Mouse (Mus musculus): ENCODE data around the gene Pfpl. TPM values are rescaled to one million over a fixed set of nuclear protein-coding genes. Genes with fewer than 3 reads are reported as not detected.

The Pfpl gene
- polyA plus RNA-seq, 1 experiment from 2014 or later = not detected

GRCm38 (mm10) chr19:12460282-12461249, 32.9 kb downstream of the Pfpl start, which contains the start of gene Mpeg1:
TSS of gene Mpeg1 (plus strand) at chr19:12460779.
- DNase-seq (ENCODE audit: low spot score) (no peak), ATAC-seq (ENCODE audit: insufficient read depth, low FRiP score, low TSS enrichment) (no peak)
- no peaks in the 10 kb centered on the region for H3K4me1 ChIP-seq (ENCODE audit: control insufficient read depth, insufficient read depth, low read length)
- no peak within 1 kb of the TSS for H3K4me2 ChIP-seq (ENCODE audit: low read depth)
- H3K36me3 ChIP-seq (ENCODE audit: control insufficient read depth, insufficient read depth, low read length) = no peaks in the 10 kb centered on the region
- no peak within 1 kb of the TSS for H3K4me3 ChIP-seq (ENCODE audit: low read depth, low read length)
- H3K27me3 ChIP-seq (ENCODE audit: control insufficient read depth, insufficient read depth, low read length) = no peaks in the 10 kb centered on the region
- WGBS = 86% methylated on average over 11 of the region's 11 CpGs
- no peak within 1 kb of the TSS for H3K9ac ChIP-seq (ENCODE audit: low read length)
- H3K9me3 ChIP-seq (ENCODE audit: control insufficient read depth, low read length) = no peaks in the 10 kb centered on the region
- H3K27ac ChIP-seq (ENCODE audit: low read depth, low read length) = no peak within 1 kb of the TSS

GRCm38 (mm10) chr19:12462851-12463721, 35.4 kb downstream of the Pfpl start:
- no peak overlapping the region for H3K27ac ChIP-seq (ENCODE audit: low read depth, low read length)
- H3K36me3 ChIP-seq (ENCODE audit: control insufficient read depth, insufficient read depth, low read length) = no peaks in the 10 kb centered on the region
- DNase-seq (ENCODE audit: low spot score) = no peak
- no peaks in the 10 kb centered on the region for H3K9me3 ChIP-seq (ENCODE audit: control insufficient read depth, low read length)
- WGBS = 84% methylated on average over 7 of the region's 7 CpGs
- H3K4me2 ChIP-seq (ENCODE audit: low read depth) = no peak overlapping the region
- ATAC-seq (ENCODE audit: insufficient read depth, low FRiP score, low TSS enrichment) = no peak
- no peak overlapping the region for H3K9ac ChIP-seq (ENCODE audit: low read length)
- no peaks in the 10 kb centered on the region for H3K4me1 ChIP-seq (ENCODE audit: control insufficient read depth, insufficient read depth, low read length)
- no peak overlapping the region for H3K4me3 ChIP-seq (ENCODE audit: low read depth, low read length)
- no peaks in the 10 kb centered on the region for H3K27me3 ChIP-seq (ENCODE audit: control insufficient read depth, insufficient read depth, low read length)

GRCm38 (mm10) chr19:12463722-12464035, 36.0 kb downstream of the Pfpl start:
- Histone ChIP-seq H3K9ac (ENCODE audit: low read length) (no peak overlapping the region), H3K27me3 (ENCODE audit: control insufficient read depth, insufficient read depth, low read length) (no peaks in the 10 kb centered on the region), H3K9me3 (ENCODE audit: control insufficient read depth, low read length) (no peaks in the 10 kb centered on the region), H3K4me3 (ENCODE audit: low read depth, low read length) (no peak overlapping the region), H3K36me3 (ENCODE audit: control insufficient read depth, insufficient read depth, low read length) (no peaks in the 10 kb centered on the region; the same call in 1 of the 2 replicates), H3K4me2 (ENCODE audit: low read depth) (no peak overlapping the region), H3K27ac (ENCODE audit: low read depth, low read length) (no peak overlapping the region), H3K4me1 (ENCODE audit: control insufficient read depth, insufficient read depth, low read length) (no peaks in the 10 kb centered on the region)
- WGBS = 76% methylated on average over 1 of the region's 1 CpGs
- no peak for DNase-seq (ENCODE audit: low spot score)
- ATAC-seq (ENCODE audit: insufficient read depth, low FRiP score, low TSS enrichment) = no peak

GRCm38 (mm10) chr19:12464127-12464526, 36.4 kb downstream of the Pfpl start:
- Histone ChIP-seq H3K27me3 (ENCODE audit: control insufficient read depth, insufficient read depth, low read length) (no peaks in the 10 kb centered on the region), H3K27ac (ENCODE audit: low read depth, low read length) (no peak overlapping the region), H3K4me1 (ENCODE audit: control insufficient read depth, insufficient read depth, low read length) (no peaks in the 10 kb centered on the region), H3K9ac (ENCODE audit: low read length) (no peak overlapping the region), H3K36me3 (ENCODE audit: control insufficient read depth, insufficient read depth, low read length) (peaks cover under 1% of the 10 kb centered on the region), H3K9me3 (ENCODE audit: control insufficient read depth, low read length) (no peaks in the 10 kb centered on the region), H3K4me2 (ENCODE audit: low read depth) (no peak overlapping the region), H3K4me3 (ENCODE audit: low read depth, low read length) (no peak overlapping the region)
- DNase-seq (ENCODE audit: low spot score) (no peak), ATAC-seq (ENCODE audit: insufficient read depth, low FRiP score, low TSS enrichment) (no peak)
- 86% methylated on average over 5 of the region's 5 CpGs for WGBS

- peaks cover 5% of the 10 kb centered on the region for H3K36me3 ChIP-seq (ENCODE audit: control insufficient read depth, insufficient read depth, low read length)
- no peak for DNase-seq (ENCODE audit: low spot score)
- H3K4me2 ChIP-seq (ENCODE audit: low read depth) = no peak overlapping the region
- ATAC-seq (ENCODE audit: insufficient read depth, low FRiP score, low TSS enrichment) = no peak
- no peak overlapping the region for H3K4me3 ChIP-seq (ENCODE audit: low read depth, low read length)
- no peaks in the 10 kb centered on the region for H3K4me1 ChIP-seq (ENCODE audit: control insufficient read depth, insufficient read depth, low read length)
- no peaks in the 10 kb centered on the region for H3K27me3 ChIP-seq (ENCODE audit: control insufficient read depth, insufficient read depth, low read length)
- WGBS = 84% methylated on average over 4 of the region's 4 CpGs
- H3K9me3 ChIP-seq (ENCODE audit: control insufficient read depth, low read length) = no peaks in the 10 kb centered on the region
- no peak overlapping the region for H3K9ac ChIP-seq (ENCODE audit: low read length)
- H3K27ac ChIP-seq (ENCODE audit: low read depth, low read length) = no peak overlapping the region
Measured at GRCm38 (mm10) chr19:12464674-12465073, 37.0 kb downstream of the Pfpl start.

- DNase-seq (ENCODE audit: low spot score) = no peak
- peaks cover 5% of the 10 kb centered on the region for H3K36me3 ChIP-seq (ENCODE audit: control insufficient read depth, insufficient read depth, low read length)
Measured at GRCm38 (mm10) chr19:12465530-12466144, 37.9 kb downstream of the Pfpl start.

GRCm38 (mm10) chr19:12466204-12466603, 38.5 kb downstream of the Pfpl start:
- H3K4me1 ChIP-seq (ENCODE audit: control insufficient read depth, insufficient read depth, low read length) = no peaks in the 10 kb centered on the region
- no peak overlapping the region for H3K4me2 ChIP-seq (ENCODE audit: low read depth)
- 34% methylated on average over 7 of the region's 7 CpGs for WGBS
- ATAC-seq (ENCODE audit: insufficient read depth, low FRiP score, low TSS enrichment) (peak; percentile 32; the same call in 1 of the 2 replicates), DNase-seq (ENCODE audit: low spot score) (peak; percentile 63)
- H3K4me3 ChIP-seq (ENCODE audit: low read depth, low read length) = no peak overlapping the region
- H3K27me3 ChIP-seq (ENCODE audit: control insufficient read depth, insufficient read depth, low read length) = no peaks in the 10 kb centered on the region
- no peaks in the 10 kb centered on the region for H3K9me3 ChIP-seq (ENCODE audit: control insufficient read depth, low read length)
- H3K27ac ChIP-seq (ENCODE audit: low read depth, low read length) = no peak overlapping the region
- H3K9ac ChIP-seq (ENCODE audit: low read length) = no peak overlapping the region
- peaks cover 5% of the 10 kb centered on the region for H3K36me3 ChIP-seq (ENCODE audit: control insufficient read depth, insufficient read depth, low read length)

More at GRCm38 (mm10) chr19:12465530-12466144, 37.9 kb downstream of the Pfpl start:
- WGBS = 92% methylated on average over 10 of the region's 10 CpGs
- H3K9me3 ChIP-seq (ENCODE audit: control insufficient read depth, low read length) = no peaks in the 10 kb centered on the region
- no peak overlapping the region for H3K4me3 ChIP-seq (ENCODE audit: low read depth, low read length)
- no peaks in the 10 kb centered on the region for H3K4me1 ChIP-seq (ENCODE audit: control insufficient read depth, insufficient read depth, low read length)
- H3K4me2 ChIP-seq (ENCODE audit: low read depth) = no peak overlapping the region
- H3K27ac ChIP-seq (ENCODE audit: low read depth, low read length) = no peak overlapping the region
- H3K9ac ChIP-seq (ENCODE audit: low read length) = no peak overlapping the region
- no peak for ATAC-seq (ENCODE audit: insufficient read depth, low FRiP score, low TSS enrichment)
- H3K27me3 ChIP-seq (ENCODE audit: control insufficient read depth, insufficient read depth, low read length) = no peaks in the 10 kb centered on the region

GRCm38 (mm10) chr19:12467436-12467835, 39.7 kb downstream of the Pfpl start:
- Histone ChIP-seq H3K36me3 (ENCODE audit: control insufficient read depth, insufficient read depth, low read length) (peaks cover 5% of the 10 kb centered on the region), H3K9ac (ENCODE audit: low read length) (no peak overlapping the region), H3K4me3 (ENCODE audit: low read depth, low read length) (no peak overlapping the region), H3K27me3 (ENCODE audit: control insufficient read depth, insufficient read depth, low read length) (no peaks in the 10 kb centered on the region), H3K4me1 (ENCODE audit: control insufficient read depth, insufficient read depth, low read length) (no peaks in the 10 kb centered on the region), H3K9me3 (ENCODE audit: control insufficient read depth, low read length) (no peaks in the 10 kb centered on the region), H3K27ac (ENCODE audit: low read depth, low read length) (no peak overlapping the region), H3K4me2 (ENCODE audit: low read depth) (no peak overlapping the region)
- ATAC-seq (ENCODE audit: insufficient read depth, low FRiP score, low TSS enrichment) (no peak), DNase-seq (ENCODE audit: low spot score) (peak; percentile 57)
- WGBS = 83% methylated on average over 5 of the region's 5 CpGs

Data from neural tube, embryonic 11.5 days (tissue).